Mouse (Mus musculus): ENCODE data around the gene Plagl1.

Plagl1 gene

DNA sequence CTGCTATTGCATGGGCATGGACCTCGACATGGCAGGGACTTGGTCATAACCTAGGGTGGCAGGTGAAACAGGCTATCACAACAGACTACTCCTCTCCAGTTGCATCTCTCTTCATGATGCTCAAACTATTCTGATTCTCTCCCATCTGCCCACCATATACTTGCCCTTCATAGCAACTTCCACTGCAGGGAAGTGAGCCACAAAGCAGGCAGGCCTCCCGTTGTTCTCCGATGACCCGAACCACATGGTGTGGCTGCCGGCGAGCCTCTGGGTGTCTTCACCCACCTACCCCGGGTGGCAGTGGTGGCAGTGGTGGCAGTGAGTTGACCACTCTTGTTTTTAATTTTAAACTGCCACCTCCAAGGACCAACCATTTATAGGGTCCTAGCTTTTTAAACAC lies 75.4 kb downstream of the Plagl1 start:
- DNase-seq = no peak

DNA sequence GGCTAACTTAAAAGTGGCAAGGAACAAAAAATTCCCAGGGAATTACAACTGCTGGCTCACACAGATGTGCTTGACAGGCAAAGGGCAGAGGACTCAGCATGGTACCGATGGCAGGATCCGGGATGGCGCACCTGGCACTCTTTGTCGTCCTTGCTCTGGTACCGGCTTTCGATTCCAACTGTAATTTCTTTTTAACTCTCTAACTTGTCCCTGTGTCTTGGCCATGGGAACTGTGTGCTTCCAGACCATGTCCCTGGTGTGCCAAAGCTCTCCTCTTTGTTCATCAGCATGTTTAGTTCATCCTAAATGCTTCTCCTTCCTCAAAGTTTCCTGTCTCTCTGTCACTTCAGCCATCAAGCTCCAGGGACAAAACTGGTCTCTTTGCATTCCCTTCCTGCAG lies 77.6 kb downstream of the Plagl1 start:
- DNase-seq = no peak

DNA sequence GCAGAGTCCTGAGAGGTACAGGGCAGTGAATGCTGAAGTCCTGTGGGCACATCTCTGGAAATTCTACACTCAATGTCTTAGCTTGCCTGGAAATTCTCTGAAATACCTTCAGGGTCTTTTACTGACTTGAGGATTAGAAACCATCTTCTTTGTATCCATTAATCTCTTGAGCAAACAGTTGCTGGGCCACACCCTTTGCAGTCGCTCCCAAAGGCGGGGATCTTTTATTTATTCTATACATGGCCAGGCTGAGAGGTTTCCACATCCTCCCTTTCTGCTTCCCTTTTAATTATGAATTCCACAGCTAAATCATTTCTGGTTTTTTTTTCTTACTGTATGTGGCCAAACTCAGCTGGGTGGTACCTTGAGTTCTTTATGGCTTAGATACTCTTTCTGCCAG lies 80.1 kb downstream of the Plagl1 start:
- DNase-seq = no peak

DNA sequence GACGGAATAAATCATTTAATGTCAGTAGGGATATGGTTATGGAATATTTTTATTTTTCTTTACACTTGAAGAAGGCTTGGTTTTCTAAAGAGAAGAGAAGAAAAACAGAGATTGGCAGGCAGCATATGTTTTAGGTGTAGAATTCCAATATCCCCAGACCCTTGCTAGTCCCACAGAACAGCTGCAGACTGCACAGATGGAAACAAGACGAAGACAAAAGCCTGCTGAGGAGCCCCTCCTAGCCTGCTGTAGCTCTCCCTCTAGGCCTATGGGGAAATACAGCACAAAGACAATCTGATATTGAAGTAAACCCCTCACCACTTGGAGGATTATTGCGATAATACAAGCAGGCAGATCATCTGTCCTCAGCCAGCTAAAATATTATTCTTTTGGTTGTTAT lies 90.1 kb downstream of the Plagl1 start:
- DNase-seq = no peak

DNA sequence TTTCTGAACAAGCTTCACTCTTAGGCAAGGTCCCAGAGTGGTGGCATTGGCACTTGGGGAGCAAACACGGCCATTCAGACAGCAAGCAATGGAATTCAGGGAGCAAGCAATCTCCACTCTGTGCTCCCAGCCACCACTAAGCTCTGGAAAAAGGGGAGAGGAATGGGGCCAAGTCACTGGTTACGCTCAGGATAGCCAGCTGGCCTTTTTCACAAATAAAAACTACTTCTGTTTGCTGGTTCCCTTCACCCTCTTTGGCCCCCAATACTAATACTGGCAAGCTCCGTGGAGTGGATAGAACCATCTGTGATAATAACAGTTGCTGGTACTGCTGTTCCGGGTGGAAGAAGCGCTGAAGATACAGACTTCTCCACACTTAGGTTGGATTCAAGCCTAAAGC lies 91.0 kb downstream of the Plagl1 start:
- DNase-seq = no peak

DNA sequence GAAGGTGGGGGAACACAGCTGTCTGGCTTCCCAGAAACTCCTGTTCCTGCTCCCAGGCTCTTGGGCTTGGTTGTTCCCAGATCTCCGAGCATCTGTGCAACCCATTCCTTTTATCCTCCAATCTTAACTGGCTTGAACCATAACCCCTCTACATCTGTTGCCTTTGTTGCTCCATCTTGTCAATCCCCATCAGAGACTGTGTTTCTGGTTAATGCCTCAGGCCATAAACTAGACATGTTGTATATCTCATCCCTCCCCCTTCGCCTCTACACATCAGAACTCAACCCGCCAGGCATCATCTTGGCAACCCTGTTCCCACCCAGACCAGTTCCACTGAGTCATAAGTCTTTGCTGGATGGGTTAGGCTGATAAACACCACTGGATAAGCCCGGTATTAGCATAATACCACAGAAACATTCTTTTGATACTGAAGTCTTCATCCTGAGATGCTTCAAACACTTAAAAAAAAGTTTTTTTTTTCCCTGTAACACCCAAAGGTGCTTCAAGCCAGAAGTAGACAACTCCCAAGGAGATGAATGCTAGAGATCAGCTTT lies 92.6 kb downstream of the Plagl1 start:
- DNase-seq = no peak

DNA sequence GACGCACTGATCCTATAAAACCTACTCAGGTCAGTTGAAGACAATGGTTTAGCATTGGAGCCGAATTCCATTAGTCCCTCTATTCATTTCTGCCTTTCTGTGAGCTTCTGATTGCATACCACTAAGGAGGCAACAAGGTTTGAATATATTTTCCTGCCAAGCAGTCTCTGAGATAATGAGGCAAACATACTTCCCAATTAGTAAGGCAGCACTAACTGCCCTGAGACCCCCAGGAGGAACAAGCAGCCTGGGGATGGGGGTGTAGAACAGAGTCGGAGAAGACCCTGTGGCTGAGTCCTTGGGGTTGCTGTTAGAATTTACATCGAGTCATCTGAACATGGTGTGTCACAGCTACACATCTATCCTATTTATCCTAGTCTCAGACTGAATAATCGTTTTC lies 95.1 kb downstream of the Plagl1 start:
- no peak for DNase-seq

DNA sequence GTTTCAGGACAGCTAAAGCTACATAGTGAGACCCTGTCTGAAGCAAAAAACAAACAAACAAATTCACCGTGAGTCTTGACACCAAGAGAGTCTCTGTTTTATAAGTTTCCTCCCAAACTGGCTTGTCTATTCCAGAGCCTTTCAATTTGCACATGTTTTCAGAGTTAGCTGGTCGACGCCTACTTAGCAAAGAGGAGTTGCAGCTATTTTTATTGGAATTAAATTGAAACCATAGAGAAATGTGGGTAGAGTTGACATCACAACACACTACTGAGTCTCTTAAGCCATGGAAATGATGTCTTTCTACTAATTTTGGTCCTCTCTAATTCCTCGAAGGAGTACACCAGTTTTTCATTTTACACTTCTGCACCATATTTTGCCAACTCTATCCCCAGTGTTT lies 100.6 kb downstream of the Plagl1 start:
- no peak for DNase-seq

DNA sequence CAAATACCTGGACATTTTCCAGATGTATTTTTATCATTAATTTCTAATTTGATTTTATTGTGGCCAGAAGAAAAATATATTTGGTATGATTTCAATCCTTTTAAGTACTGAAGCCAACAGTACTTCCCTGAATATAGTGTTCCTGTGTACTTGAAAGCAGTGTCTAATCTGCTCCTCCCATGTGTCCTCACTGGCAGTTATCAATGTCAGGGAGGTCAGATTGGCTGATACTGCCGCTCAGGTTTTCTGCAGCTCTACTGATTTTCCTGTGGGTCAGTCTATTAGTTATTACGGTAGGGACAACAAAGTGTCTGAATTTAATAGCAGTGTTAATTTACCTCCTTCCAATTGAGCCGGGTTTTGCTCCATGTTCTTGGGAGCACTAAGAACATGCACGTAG lies 101.7 kb downstream of the Plagl1 start:
- DNase-seq = no peak

DNA sequence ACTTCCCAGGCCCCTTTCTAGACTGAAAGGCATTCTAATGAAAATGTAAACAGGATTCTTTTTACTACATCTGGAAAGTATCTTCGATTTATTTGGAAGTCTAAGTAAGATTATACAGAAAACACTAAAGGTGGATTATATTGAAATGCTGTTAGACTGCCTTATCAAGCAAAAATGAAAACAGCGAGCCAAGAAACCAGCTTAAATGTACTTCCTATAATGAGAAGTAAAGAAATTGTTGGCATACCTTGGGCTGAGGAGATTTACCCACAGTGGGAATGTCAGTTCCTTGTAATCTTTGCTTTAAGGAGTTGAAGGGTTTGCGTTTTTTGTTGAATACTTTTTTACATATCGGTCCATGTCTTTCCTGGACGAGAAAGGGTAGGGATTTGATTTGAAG lies 108.2 kb downstream of the Plagl1 start:
- DNase-seq = no peak

DNA sequence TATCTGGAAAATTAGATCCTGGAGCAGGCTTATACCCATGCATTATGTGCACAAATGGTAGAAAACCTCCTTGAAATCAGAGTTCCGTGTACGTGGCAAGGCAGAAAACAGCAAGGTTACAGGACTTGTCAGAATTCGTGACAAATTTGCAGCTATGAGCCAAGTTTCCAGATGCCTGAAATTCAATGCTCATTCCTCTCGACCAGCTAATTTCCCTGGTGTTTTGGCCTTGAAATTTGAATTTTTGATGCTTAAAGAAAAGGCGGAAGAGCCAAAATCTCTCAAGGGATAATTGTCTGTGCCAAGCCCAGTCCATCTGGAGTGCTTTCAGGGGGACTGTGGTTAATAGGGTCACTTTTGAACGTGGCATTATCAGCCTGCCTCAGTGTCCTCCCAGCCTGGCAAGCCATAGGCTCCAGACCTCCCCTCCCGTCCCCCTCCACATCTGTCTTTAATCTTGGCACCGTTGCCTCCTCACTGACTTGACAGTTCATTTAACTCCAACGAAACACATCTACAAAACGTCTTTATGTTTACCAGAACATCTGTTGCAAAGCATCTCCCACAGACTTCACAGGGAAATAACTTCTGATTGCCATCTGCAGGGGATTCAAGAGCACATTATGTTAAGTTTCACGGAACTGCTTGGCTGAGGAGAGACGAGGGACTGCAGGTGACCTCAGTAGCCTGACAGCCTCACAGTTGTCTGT lies 110.6 kb downstream of the Plagl1 start:
- DNase-seq = no peak

DNA sequence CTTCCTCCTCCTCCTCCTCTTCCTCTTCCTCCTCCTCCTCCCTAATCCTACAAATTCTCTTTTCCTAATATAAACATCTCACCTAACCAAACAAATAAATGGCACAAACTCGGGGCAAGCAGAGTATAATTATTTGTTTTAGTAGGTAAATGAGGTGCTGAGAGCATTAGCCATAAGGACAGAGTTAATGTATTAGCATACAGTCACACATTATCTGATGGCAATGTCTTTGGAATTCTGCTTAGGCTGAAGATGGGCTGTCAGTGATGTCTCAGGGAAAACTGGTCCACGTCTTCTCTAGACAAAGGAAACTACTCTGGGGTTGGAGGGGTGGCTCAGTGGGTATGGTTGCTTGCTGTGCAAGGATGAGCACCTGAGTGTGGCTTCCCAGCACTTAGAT lies 111.2 kb downstream of the Plagl1 start:
- no peak for DNase-seq

DNA sequence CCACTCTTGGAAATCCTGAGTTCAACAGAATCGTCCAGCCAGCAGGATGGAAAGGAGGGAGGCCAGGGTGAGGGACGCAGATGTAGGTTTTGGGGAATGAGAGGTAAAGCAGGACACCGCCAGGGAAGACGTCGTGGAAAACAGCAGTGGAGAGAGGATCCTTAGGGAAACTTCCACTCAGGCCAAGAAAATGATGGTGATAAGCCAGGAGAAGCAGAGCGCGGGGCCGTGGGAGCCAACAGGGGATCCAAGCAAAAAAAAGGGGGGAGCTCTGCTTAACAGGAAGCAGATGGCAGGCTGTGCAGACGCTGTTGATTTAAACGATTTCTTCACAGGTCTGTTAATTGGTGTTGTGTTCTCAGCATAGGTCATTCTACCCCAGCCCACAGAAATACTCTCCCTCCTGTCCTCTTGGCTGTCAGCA lies 112.5 kb downstream of the Plagl1 start:
- no peak for DNase-seq

DNA sequence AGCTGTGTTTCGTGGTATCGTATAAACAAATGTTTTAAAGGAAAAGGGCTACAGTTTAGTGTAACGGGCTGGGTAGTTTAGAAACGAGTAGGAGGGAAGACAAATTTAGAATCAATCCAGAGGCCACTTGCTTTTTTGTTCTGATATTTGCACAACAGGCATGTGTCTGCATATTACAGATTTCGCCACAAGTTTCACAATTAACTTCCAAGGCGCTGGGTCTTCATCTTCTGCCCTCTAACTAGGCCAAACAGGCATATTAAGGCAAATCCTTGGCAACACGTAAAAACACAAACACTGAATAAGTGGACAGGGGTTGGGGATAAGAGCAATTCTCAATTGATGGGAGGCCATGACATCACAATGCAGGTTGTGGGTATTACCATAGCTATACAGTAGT lies 115.6 kb downstream of the Plagl1 start:
- no peak for DNase-seq

DNA sequence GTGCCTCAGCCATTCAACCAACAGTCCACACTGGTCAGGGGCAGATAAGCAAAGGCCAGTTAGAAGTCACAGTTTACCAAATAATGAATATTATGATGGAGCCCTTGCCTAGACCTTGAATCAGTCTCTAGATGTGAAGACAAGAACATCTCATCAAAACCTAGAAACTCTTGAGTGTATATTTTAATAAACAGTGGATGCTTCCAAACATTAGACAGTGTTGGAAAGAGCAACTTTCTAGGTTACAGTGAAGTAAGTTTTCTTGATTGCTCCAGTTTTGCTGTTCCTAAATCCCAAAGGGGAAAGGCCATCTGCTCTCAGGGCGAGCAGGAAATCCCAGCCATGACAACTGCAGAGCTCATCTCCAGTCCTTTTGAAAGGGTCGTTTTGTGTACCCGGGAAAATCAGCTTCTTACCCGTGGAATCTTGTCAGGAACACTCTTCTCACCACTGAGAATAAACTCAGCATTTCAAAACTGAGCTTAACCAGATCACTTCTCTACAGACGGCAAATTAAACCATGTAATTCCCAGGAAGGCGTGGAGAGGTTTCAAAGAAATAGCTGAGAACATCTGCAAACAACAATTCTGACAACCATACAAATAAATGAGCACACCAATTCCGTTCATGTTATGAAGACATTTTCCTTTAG lies 117.8 kb downstream of the Plagl1 start, which contains the start of gene Zc2hc1b:
TSS of gene Zc2hc1b (minus strand) at position 51 of the 652 bp plus-strand sequence.
- DNase-seq = no peak

DNA sequence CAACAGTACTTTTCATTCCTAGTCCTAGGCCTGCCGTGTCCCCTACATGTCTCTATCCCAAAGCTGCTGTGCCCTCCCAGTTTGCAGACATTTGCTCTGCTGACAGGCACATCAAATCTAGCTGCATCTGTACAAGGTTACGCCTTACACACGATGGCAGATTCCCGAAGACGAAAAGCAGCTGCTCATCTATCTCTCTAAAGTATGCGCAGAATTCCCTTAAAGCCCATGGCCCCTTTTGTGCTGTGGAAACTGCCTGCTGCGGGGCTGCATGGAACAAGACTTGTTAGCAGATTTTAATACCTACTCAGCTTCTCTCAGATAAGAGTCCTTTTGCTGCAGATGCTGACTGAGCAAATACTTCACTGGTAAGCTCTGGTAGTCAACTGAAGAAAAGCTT lies 119.9 kb downstream of the Plagl1 start:
- no peak for DNase-seq
